Mouse (Mus musculus): Measurements from ENCODE around the gene Nkain2.
"Not testable (repeated sequence)": the region's sequence is repeated elsewhere in the genome, so short reads cannot be mapped to it uniquely, and the experiment has no call there.

Gene Nkain2

DNA sequence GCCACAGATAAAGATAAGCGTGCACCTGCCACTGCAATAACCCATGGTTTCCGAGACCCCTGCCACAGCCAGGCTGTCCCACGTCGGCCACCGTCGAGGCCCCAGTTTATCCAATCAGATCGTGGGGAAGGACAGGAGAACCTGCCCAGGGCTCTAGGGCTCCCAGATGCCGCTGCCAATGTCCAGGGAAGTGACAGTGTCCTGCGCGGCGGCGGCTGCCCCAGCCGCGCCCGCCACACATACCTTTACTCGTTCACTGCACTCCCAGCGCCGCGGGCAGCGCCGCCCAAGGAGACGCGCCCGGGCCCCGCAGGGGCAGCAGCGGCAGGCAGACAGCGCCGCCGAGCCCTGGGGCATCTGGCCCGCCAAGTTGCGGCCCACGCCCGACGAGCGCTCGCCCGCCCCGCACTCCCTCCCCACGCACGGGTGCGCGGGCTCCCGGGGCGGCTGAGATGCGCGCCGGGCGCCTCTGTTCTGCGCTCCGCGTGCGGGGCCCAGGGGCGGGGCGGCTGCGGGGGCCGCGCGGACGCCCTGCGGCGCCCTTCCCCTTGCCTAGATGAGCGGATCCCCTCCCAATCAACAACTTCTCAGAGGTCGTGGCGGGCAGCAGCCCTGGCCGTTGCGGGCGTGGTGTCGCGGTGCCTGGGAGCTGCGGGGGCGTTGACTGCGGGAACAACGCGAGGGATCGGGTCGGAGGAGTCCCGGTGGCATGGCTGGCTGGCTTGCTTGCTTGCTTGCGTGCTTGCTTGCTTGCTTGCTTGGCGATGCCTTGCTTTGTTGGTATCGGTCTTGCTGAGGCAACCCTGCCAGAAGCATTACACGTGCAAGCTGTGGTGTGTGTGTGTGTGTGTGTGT is at the start of gene Nkain2:
Nkain2 (minus strand) TSS at position 811 of the 855 bp plus-strand sequence.
- DNase-seq (ENCODE audit: low spot score): peak; percentile 40

DNA sequence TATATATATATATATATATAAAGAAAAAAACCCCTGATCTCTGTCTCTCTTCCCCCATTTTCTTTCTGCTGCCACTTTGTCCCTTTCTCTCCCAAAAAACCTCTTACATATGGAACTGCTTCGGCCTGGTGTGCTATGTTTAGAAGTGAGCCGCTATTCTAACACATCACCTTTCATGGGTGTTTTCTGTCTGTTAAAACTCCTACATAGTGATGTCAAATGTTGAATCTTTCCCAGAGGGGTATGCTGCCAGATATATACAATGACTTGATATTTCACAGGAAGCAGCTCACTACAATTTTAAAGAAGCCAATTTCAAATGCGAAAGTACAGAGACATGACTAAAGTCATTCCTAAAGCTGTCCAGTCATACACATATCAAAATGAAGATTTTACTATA is 49.6 kb upstream of the Nkain2 start:
- DNase-seq (ENCODE audit: low spot score): no peak

DNA sequence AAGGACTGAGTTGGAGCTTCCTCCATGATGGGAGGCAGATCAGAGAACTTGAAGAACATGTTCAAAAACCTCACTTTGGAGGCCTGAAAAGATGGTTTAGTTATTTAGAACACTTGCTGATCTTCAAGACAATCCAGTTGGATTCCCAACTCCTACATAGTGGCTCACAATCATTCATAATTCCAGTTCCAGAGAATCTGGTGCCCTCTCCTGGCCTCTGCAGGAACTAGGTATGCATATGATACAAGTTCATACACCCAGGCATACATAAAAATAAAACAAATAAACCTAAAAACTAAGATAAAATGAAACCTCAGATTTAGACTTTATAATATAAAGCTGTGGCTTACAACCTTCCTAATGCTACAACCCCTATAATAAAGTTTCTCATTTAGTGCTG is 4.8 kb upstream of the Nkain2 start:
- no peak for DNase-seq (ENCODE audit: low spot score)

DNA sequence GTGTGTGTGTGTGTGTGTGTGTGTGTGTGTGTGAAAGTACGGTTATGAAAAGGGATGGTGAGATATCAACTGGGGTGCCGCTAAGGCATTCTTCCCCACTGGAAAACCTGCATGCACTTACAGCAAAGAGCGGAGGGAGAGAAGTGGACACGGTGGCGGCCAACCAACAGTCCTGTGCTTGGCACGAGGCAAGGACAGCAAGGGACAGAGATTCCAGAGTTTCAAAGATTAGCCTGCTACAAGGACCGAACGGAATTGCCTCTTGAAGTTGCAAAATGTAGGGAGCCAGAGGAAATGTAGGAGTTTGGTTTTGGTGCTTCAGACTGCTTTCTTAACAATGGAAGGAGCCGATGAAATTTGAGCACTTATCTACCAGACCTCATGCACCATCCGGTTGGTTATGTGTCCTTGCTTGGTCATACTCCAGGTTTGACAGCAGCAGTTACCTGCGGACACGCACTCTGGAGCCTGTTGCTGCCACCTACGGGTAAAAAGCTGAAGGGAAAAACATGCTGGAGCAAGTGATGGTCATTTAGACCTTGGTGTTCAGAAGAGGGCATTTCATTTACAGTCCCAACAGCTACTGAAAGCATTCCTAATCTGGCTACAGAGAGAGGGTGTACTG is 357 bp upstream of the Nkain2 start:
- peak; percentile 23 for DNase-seq (ENCODE audit: low spot score)

DNA sequence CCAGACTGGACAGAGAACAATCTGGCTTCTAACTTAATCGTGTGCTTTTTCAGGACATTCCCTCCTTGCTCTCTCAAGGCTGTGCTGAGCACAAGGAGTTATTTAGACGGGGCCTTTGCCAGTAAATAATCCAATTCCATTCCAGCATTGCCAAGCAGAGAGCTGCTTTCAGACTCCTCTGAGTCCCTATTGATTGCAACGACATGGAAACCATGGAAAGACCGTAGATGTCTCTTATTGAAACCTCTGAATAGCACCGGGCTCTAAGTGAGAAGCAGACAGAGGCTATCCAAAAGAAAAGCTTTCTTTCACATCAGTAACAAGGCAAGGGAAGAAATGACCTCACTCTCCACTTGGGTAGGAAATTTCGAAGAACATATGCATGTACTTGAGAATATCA is 8.3 kb downstream of the Nkain2 start:
- DNase-seq (ENCODE audit: low spot score): no peak

DNA sequence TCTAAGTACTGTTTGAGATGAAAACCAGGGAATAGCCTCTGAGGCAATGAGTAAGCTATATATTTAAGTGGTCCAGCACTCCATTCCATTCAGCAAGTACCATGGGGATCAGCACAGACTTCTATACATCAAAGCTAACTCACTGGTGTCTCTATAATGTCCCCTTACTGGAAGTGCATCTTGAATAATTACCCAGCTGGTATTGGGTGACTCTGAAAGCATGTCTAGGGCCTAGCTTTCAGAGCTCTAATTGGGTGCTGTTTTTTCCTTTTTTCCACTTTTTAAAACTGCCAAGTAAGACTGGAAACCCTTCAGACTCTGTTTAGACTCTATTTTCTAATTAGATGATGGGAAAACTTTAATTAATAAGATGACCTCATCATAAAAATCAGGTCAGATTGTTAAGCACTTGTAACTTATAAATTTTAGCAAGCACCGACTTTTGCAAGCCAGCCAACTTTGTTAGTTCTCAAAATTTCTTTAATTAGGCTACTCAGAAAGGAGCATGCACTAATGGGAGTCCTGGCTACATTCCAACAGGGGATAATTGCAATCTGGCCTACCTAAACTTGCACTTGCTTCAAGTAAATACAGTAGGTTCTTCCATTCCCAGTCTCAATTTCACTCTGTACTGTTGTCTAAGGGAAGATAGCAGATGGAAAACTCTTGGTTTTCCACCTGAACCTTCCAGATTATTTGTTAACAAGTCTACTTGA is 19.4 kb downstream of the Nkain2 start:
- DNase-seq (ENCODE audit: low spot score): no peak

DNA sequence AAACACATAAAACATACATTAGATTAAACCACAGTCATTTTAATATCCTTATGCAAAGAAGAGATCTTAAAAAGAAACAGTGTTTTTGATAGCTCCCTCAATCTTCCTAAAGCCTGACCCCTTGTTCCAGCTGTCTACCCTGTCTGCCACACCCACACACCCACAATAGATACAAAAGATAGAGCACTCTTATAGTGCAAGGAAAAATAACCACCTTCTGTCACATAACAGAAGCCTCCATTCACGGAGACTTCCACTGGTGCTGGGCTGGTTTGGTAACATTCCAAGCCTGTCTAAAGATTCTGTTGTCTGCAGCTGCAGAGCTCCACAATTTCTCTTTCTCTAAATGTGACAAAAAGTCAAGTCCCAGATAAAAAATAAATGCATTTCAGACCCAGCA is 20.7 kb downstream of the Nkain2 start:
- no peak for DNase-seq (ENCODE audit: low spot score)

DNA sequence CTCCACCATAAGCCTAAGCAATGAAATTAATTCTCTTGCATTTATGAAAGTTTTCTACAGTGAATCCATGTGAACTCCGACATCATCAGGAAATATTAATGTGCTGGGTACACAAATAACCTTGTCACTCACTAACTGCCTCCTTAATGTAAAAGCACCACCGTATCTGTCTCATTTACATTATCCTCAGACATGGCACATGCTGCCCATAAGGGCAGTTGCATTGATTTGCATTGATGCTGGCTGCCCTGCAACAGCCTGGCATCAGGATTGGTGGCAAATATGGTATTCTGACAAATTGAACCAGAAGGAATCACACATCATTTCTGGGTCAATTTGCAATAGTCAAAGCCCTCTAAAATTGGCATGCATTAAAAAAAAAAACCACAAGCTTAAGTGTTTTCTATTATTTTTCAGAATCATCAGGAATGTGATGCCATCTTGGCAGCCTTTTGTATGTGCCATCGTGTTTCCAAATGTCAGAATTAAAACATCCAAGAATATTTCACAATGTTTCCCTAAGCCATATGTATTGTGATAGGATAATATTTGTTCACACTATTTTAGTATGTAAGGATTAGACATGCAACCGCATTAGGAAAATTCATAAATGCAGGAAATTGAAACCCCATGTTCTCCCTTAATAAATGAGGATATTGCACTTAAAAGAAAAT is 74.9 kb downstream of the Nkain2 start:
- no peak for DNase-seq (ENCODE audit: low spot score)

DNA sequence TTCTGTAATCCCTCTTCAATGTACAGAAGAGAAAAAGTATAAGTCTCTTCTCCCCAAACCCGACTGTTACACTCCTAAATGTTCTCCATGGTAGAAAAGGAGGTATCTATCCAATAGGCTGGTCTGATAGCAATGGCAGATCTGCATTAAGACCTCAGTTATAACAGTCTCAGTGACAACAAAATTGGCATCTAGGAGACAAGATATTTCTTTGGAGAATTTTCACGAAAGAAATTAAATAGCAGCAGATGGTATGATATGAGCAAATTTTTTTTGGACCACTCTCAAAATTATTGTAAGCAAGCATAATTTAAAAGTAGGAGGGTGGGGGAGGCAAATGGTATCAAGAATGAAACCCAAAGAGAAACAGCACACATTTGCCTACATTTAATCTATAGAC is 94.0 kb downstream of the Nkain2 start:
- DNase-seq (ENCODE audit: low spot score): no peak

DNA sequence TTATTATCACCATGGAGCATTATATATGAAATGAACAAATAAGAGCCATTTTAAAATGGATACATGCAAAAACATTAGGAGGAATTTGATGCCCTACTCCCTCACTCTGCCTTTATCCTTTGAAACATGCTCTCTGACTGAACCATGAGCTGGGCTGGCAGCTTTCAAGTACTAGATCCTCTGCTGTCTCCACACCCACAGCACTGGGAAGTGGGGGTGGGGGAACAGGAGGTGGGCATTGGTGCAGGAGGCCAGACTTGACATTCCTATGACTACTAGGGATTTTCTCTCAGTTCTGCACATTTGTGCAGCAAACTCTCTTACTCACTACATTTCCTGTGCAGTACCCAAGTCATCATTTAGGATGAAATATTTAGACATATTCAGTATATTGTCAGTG is 99.7 kb downstream of the Nkain2 start:
- no peak for DNase-seq (ENCODE audit: low spot score)

DNA sequence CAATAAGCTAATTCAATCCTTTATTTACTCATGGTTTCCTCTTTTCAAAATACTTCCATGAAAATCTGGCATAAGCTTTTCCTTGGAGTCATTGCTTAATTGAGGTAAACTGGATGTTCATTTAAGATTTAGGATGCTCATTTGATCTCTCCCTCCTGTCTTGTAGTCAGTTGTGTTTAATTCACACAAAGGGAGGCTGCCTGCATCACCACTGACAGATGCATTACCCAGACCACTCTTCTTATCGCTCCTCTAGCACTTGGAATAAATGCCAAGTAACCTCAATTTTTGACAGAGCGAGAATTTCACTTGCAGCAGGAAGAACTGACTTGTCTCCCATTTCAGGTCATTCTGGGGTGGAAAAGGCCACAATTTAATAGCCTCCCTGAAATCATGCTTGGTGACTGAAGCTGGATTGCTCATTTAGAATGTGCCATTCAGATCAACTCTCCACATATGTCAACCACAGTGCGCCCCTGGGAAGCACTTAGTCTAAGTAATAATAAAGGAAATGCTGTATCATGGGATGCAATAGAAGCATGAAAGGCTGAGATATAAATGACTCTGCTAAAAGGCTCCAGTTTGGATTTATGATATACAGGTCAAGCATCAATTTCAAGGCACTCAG is 107.4 kb downstream of the Nkain2 start:
- DNase-seq (ENCODE audit: low spot score): no peak

DNA sequence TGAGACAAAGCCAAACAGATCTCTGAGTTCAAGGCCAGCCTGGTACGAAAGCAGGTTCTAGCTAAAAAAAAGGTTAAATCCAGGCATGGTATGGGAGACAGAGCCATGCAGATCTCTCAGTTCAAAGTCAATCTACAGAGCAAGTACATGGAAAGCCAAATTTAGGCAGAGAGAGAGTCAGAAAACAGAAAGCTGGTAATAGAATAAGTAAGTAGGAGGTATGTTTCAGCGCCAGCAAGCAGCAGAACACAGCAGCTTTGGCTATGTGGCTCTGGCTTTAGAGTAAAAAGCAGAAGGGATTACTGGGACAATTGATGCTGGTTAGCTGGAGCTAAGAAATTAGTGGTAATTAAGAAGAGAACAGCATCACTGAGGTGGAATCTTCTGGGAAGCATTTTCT is 151.3 kb downstream of the Nkain2 start:
- no peak for DNase-seq (ENCODE audit: low spot score)

DNA sequence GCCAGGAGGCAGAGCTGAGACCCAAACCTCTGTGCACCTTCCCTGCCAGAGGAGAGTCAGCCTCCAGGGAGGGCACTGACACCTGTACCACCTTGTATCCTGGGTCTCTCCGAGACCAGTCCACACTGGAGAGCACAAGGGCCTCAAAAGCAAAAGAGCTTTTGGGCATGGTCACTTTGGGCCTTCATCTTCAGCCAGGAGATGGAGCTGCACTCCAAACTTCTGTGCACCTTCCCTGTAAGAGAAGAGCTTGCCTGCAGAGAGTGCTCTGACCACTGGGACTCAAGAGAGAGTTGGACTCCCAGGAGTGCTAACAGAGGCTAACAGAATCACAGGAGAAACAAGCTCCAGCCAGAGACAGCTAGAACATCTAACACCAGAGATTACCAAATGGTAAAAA is 183.7 kb downstream of the Nkain2 start:
- DNase-seq (ENCODE audit: low spot score): not testable (repeated sequence)

DNA sequence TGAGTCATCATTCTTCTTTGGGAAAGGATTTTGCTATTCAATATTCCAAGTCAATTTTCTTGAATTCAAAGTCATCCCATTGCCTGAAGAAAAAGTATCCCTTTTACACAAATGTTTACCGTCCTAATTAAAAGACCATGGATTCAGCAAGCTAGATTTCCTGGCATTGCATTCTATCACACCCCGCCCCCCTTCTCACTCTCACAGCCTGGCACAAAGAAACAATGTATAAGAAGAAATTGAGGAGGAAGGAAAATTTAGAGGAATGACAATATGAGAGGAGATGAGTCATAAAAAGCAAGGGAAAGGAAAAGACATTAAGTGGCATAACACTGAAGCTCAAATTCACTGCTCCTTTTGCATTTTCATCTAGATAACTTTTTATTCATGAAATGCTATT is 193.6 kb downstream of the Nkain2 start:
- DNase-seq (ENCODE audit: low spot score): no peak

DNA sequence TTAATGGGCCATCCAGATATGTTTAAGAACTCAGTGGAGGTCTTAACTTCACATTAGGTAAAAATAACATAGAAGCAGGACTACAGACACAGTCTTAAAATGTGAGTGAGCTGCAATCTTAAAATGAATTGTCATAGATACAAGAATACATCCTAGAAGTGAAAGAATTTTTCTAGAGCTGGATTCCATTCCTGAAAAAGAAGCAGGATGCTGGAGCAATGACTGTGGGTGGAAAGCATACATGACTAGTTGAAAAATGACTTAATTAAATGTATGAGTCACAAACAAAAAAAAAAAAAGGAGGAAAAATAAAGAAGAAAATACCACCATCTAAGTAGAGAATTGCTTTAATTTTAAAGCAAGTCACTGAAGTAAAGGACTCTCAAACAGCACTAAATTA is 205.7 kb downstream of the Nkain2 start:
- no peak for DNase-seq (ENCODE audit: low spot score)

DNA sequence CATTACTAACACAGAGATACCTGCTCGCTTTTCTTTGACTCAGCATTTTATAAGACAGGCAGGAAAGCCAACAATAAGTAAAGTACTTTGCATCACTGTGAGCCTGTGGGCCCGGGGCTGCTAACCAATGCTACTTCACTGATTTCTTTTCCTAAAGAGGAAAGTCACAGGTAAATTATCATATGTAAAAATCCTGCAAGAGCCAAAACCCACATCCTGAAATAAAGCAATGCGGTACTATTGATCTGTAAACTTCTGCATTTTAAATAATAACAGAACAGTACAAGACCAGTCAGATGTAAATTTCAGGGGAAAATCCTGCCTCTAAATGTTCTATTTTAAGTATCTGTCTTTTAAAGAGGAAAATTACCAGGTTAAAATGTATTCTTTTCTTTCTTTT is 250.0 kb downstream of the Nkain2 start:
- DNase-seq (ENCODE audit: low spot score): no peak

DNA sequence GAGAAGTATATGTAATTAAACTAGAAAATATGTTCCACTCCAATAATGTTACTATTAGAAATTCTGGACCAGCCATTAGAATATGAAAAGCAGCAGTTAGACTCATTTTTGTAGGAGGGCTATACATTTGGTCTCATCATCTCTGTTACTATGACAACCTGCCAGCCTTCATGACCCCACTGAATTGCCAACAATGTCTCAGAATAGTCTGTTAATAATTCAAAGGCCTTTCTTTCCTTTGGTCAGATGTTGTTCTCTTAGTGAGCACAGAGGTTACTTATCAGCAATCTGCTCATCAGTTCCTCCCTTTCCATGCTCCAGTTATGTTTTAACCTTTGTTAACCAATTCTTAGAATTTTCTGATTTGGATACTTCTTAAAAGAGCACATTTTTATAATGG is 251.1 kb downstream of the Nkain2 start:
- DNase-seq (ENCODE audit: low spot score): no peak

DNA sequence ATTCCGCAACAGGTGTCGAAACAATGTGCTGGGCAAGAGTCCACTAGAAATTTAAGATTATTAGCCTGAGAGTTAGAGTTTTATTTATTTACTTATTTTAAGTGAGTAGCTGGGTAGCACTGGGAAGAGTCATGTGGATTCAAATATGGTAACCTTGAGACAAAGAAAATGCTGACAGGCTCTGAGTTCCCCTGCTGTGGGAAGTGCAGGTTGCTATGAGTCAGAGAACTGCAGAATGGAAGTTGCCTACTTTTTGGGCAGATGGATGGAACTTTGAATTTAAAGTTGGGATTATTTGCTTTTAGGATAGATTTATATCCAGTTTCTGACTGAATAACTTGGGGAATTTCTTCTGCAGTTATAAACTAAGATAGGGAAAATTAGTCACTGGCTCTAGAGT is 259.2 kb downstream of the Nkain2 start:
- no peak for DNase-seq (ENCODE audit: low spot score)

DNA sequence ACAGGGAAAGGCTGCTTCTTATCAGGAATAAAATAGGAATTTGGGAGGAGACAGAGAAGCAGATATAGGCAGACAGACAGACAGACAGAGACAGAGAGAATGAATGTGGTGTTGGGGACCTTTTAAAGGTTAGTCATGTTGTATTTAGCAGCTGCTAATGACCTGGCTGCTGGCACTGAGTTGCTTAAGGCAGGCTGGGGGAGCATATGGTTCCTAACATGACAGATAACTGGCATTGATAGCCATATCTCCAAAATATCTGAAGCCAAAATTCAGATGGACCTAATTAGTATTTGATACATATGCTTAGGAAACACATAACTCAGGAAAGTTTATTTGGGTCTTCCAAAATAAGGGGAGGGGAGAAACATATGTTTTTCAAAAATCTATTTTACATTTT is 285.8 kb downstream of the Nkain2 start:
- no peak for DNase-seq (ENCODE audit: low spot score)

DNA sequence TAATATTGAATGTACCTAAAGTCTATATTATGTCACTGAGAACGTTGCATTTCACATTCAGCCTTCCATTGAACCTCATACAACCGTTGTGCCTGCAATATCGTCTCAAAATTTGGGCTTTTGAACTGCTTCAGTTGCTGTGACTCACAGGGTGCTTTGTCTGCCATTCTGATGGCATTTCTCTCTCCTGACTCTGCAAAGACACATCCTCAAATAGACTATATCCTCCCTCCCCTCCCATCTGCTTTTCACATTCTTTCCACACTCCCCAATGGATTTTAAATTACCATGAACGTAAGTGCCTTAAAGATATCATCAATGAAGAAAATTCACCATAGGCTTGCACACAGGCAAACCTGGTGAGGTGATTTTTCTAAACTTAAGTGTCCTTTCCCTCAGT is 287.5 kb downstream of the Nkain2 start:
- no peak for DNase-seq (ENCODE audit: low spot score)

DNA sequence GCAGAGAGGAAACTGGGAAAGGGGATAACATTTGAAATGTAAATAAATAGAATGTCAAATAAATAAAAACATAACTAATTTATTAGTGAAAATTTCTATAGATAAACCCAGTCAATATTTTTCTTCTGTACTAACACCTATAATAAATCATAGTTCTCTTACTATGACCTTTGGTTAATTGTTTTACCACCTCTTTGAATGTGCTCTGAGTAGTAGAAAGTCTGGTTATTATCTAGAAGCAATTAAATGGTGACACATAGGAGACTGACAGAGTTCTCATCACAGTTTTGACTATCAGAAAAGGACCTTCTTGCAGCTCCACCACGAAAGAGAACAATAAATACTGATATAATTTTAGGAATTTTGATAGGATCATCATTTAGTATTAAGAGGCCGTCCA is 295.3 kb downstream of the Nkain2 start:
- DNase-seq (ENCODE audit: low spot score): no peak

DNA sequence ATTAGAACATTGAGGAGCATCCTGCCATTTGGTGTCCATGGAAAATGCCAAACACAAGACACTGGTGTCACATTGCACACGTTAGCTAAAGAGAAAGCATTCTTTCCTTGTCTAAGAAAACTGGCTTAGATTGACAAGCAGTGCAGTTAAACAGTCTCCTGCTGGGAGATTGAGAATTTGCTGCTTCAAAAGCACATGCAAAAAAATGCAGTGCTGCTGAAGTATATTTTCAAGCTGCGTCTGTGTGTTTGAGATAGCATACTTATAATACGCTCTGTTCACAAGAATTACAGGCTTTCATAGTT is 313.0 kb downstream of the Nkain2 start:
- DNase-seq (ENCODE audit: low spot score): no peak
